Mouse (Mus musculus): Measurements from ENCODE around the gene Gm49027. TPM values are rescaled to one million over a fixed set of nuclear protein-coding genes. Genes with fewer than 3 reads are reported as not detected.

The Gm49027 gene
- polyA plus RNA-seq, 1 experiment from 2014 or later = 0.69 TPM

DNA sequence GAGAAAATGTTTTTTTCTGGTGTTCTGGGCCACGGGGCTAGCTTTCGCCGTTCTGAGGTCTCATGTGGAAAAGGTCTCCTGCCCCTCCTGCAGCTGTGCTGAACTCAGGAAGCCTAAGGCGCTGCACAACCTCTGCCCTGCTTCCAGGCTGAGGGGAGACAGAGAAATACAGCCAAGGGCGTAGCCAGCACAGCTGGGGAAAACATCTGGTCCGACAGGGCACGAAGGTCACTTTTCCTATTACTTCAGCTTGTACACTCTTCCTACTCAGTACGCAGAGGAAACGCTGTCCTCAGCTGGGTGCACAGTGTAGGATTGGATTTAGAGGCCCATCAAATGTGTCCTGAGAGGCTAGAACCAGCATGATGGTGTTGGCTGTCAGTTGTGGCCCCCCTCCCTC, 35.4 kb downstream of the Gm49027 start:
- Histone ChIP-seq H3K9me3 (no peaks in the 10 kb centered on the region), H3K4me2 (no peak overlapping the region), H3K27ac (no peak overlapping the region), H3K4me1 (peaks cover 8% of the 10 kb centered on the region), H3K4me3 (replicated peaks) (no peak overlapping the region), H3K9ac (no peak overlapping the region), H3K27me3 (peaks cover 7% of the 10 kb centered on the region; the same call in 1 of the 2 replicates), H3K36me3 (replicated peaks) (no peaks in the 10 kb centered on the region)
- no peak for ATAC-seq (ENCODE audit: low FRiP score)
- WGBS = 70% methylated on average over 9 of the region's 9 CpGs

DNA sequence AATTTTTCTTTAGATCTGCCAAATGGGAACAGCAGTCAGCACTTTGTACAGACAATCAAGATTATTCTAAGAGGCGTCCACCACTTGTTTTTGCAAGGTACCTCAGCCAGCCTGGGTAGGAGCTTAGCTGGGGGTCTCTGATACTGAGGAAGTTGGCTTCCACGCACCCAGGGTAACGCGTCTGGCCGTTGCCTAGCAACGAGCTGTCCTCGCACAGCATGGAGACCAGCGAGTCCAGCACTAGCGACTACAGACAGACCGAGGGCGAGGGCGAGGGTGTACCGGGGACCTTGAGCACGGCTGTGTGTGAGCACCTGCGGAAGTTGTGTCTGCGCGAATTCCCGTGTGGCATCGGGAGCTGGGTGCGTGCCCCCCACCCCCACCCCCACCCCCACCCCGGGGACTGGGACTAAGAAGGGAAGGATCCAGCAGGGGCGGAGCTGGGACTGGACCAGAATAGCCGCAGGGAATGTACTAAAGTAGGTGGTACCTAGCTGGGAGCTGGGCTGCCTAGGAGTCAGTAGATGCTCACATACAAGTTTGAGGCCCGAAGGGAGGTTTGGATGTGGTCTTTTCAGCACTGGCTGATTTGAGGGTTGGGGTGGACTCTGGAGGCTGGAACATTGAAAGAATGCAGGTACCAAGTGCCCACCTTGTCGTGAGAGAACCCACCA, 36.0 kb downstream of the Gm49027 start, which contains the start of the genes Lrrc43 and Il31:
Gene Lrrc43 (plus strand): TSS at position 194 of the 674 bp plus-strand sequence.
Gene Il31 (minus strand): TSS at position 378 of the 674 bp plus-strand sequence.
- Histone ChIP-seq H3K4me1 (peaks cover 8% of the 10 kb centered on the region), H3K36me3 (replicated peaks) (no peaks in the 10 kb centered on the region), H3K4me2 (peak within 1 kb of the TSS; percentile 56), H3K9me3 (no peaks in the 10 kb centered on the region), H3K27me3 (peaks cover 8% of the 10 kb centered on the region; the same call in 1 of the 2 replicates), H3K4me3 (replicated peaks) (peak within 1 kb of the TSS; percentile 25), H3K9ac (peak within 1 kb of the TSS; percentile 33; the same call in 1 of the 2 replicates), H3K27ac (no peak within 1 kb of the TSS)
- WGBS = 6% methylated on average over 25 of the region's 25 CpGs
- peak; percentile 69 for ATAC-seq (ENCODE audit: low FRiP score)

GRCm38 (mm10) chr5:123487659-123488395, 37.5 kb downstream of the Gm49027 start:
- H3K27ac ChIP-seq = no peak overlapping the region
- 90% methylated on average over 11 of the region's 11 CpGs for WGBS
- no peaks in the 10 kb centered on the region for H3K36me3 ChIP-seq (replicated peaks)
- no peak overlapping the region for H3K4me2 ChIP-seq
- no peak for ATAC-seq (ENCODE audit: low FRiP score)
- H3K9ac ChIP-seq = no peak overlapping the region
- H3K4me3 ChIP-seq (replicated peaks) = no peak overlapping the region
- no peaks in the 10 kb centered on the region for H3K9me3 ChIP-seq
- H3K4me1 ChIP-seq = peaks cover 8% of the 10 kb centered on the region
- H3K27me3 ChIP-seq = peaks cover 8% of the 10 kb centered on the region; the same call in 1 of the 2 replicates

GRCm38 (mm10) chr5:123473817-123474216, 51.5 kb downstream of the Gm49027 start:
- no peak overlapping the region for H3K27ac ChIP-seq
- H3K9ac ChIP-seq = no peak overlapping the region
- ATAC-seq (ENCODE audit: low FRiP score) = no peak
- H3K9me3 ChIP-seq = no peaks in the 10 kb centered on the region
- 74% methylated on average over 5 of the region's 5 CpGs for WGBS
- H3K4me3 ChIP-seq (replicated peaks) = no peak overlapping the region
- no peaks in the 10 kb centered on the region; the same call in 1 of the 2 replicates for H3K4me1 ChIP-seq
- H3K27me3 ChIP-seq = no peaks in the 10 kb centered on the region
- H3K4me2 ChIP-seq = no peak overlapping the region
- H3K36me3 ChIP-seq (replicated peaks) = no peaks in the 10 kb centered on the region

- no peaks in the 10 kb centered on the region; the same call in 1 of the 2 replicates for H3K4me1 ChIP-seq
- H3K4me2 ChIP-seq = no peak overlapping the region
- ATAC-seq (ENCODE audit: low FRiP score) = no peak
- no peak overlapping the region for H3K27ac ChIP-seq
- no peaks in the 10 kb centered on the region for H3K9me3 ChIP-seq
- 74% methylated on average over 10 of the region's 10 CpGs for WGBS
- no peak overlapping the region for H3K4me3 ChIP-seq (replicated peaks)
- H3K36me3 ChIP-seq (replicated peaks) = no peaks in the 10 kb centered on the region
- no peaks in the 10 kb centered on the region for H3K27me3 ChIP-seq
- H3K9ac ChIP-seq = no peak overlapping the region
Measured at GRCm38 (mm10) chr5:123470784-123471400, 54.4 kb downstream of the Gm49027 start.

GRCm38 (mm10) chr5:123464638-123465037, 60.6 kb downstream of the Gm49027 start:
- no peaks in the 10 kb centered on the region for H3K27me3 ChIP-seq
- H3K4me2 ChIP-seq = no peak overlapping the region
- 80% methylated on average over 1 of the region's 1 CpGs for WGBS
- no peaks in the 10 kb centered on the region for H3K36me3 ChIP-seq (replicated peaks)
- H3K27ac ChIP-seq = no peak overlapping the region
- H3K9ac ChIP-seq = no peak overlapping the region
- no peaks in the 10 kb centered on the region for H3K9me3 ChIP-seq
- no peak overlapping the region for H3K4me3 ChIP-seq (replicated peaks)
- no peaks in the 10 kb centered on the region for H3K4me1 ChIP-seq
- ATAC-seq (ENCODE audit: low FRiP score) = no peak

Small RNA genes within 50 kb of the gene (microRNA-seq; reads per million reads assigned to microRNA genes)
- gene Mir7647 = 1.5 reads per million

Other genes with a start within 250 kb of the Gm49027 start
- 64.4 and 66.5 TPM in 2 replicates for gene Bcl7a, start 181.7 kb downstream of the Gm49027 start, polyA plus RNA-seq (2016; fragmentation: Nextera tagmentation; extraction: Ambion mirVana)
- 19.0 and 19.8 TPM in 2 replicates for gene Mlxip, start 130.7 kb downstream of the Gm49027 start, polyA plus RNA-seq (2016; fragmentation: Nextera tagmentation; extraction: Ambion mirVana)
- gene Lrrc43, start 36.2 kb downstream of the Gm49027 start, polyA plus RNA-seq (2016; fragmentation: Nextera tagmentation; extraction: Ambion mirVana) = not detected in 2 replicates
- gene Il31, start 36.0 kb downstream of the Gm49027 start, polyA plus RNA-seq (2016; fragmentation: Nextera tagmentation; extraction: Ambion mirVana) = not detected in 2 replicates
- 1.8 and 2.1 TPM in 2 replicates for gene B3gnt4, start 15.0 kb downstream of the Gm49027 start, polyA plus RNA-seq (2016; fragmentation: Nextera tagmentation; extraction: Ambion mirVana)
- gene Diablo, start 1.3 kb downstream of the Gm49027 start, polyA plus RNA-seq (2016; fragmentation: Nextera tagmentation; extraction: Ambion mirVana) = 128 and 135 TPM in 2 replicates
- 35.7 and 35.8 TPM in 2 replicates for gene Vps33a, start 47.5 kb upstream of the Gm49027 start, polyA plus RNA-seq (2016; fragmentation: Nextera tagmentation; extraction: Ambion mirVana)
- gene Clip1, start 159.1 kb upstream of the Gm49027 start, polyA plus RNA-seq (2016; fragmentation: Nextera tagmentation; extraction: Ambion mirVana) = 72.0 and 72.7 TPM in 2 replicates
- 103 and 109 TPM in 2 replicates for gene Zcchc8, start 195.6 kb upstream of the Gm49027 start, polyA plus RNA-seq (2016; fragmentation: Nextera tagmentation; extraction: Ambion mirVana)
- gene Rsrc2, start 223.9 kb upstream of the Gm49027 start, polyA plus RNA-seq (2016; fragmentation: Nextera tagmentation; extraction: Ambion mirVana) = 166 and 179 TPM in 2 replicates
- gene Kntc1, start 224.2 kb upstream of the Gm49027 start, polyA plus RNA-seq (2016; fragmentation: Nextera tagmentation; extraction: Ambion mirVana) = 49.4 and 51.8 TPM in 2 replicates